Mouse (Mus musculus) ES-E14 (cell line): ENCODE measurements at regions not wholly inside any gene's neighbourhood (a gene's known extent, or its start where the extent isn't known, plus 50 kb on each side); places are given as distances from the start of the nearest gene placed in this dataset.
"Not testable (repeated sequence)": the region's sequence is repeated elsewhere in the genome, so short reads cannot be mapped to it uniquely, and the experiment has no call there.

Experiments
- DNase-seq: peaks from one replicate; pipeline ENCODE4 v3.0.0-alpha.2; 2013; ENCODE audit warnings: low read depth, low spot score
- H3K27ac ChIP-seq: 2 replicates; pipeline ENCODE4 v1.5.1; 2012; ENCODE audit warnings: low read depth, mild to moderate bottlenecking, low read length, moderate library complexity, mixed read lengths; ENCODE audit not compliant: poor library complexity, insufficient read depth, severe bottlenecking
- H3K36me3 ChIP-seq: 2 replicates; pipeline ENCODE4 v1.6.1; 2012; ENCODE audit warnings: mild to moderate bottlenecking, low read length, moderate library complexity, mixed read lengths; ENCODE audit not compliant: control insufficient read depth, poor library complexity, insufficient read depth, severe bottlenecking
- H3K4me1 ChIP-seq, 2 experiments: fragments of 150-350 bp in 1 of 2; sonication (generic) in 1 of 2; 2 replicates each; pipeline ENCODE4 v1.6.1; 2012; ENCODE audit warnings: low read length in 2 of 2, mild to moderate bottlenecking in 1 of 2, mixed read lengths in 1 of 2; ENCODE audit not compliant: control insufficient read depth in 2 of 2, insufficient read depth in 2 of 2, poor library complexity in 1 of 2
- H3K4me3 ChIP-seq, 2 experiments: fragments of 150-350 bp in 1 of 2; sonication (generic) in 1 of 2; 2 replicates each; pipeline ENCODE4 v1.5.1; 2012; ENCODE audit warnings: low read length in 2 of 2, low read depth in 1 of 2, mild to moderate bottlenecking in 1 of 2, mixed read lengths in 1 of 2; ENCODE audit not compliant: insufficient read depth in 1 of 2, poor library complexity in 1 of 2, severe bottlenecking in 1 of 2
- H3K9ac ChIP-seq: 2 replicates; pipeline ENCODE4 v1.6.1; 2012; ENCODE audit warnings: low read depth, mild to moderate bottlenecking, low read length, mixed read lengths; ENCODE audit not compliant: poor library complexity, insufficient read depth, severe bottlenecking
- H3K9me3 ChIP-seq: fragments of 150-350 bp; sonication (generic); 2 replicates; pipeline ENCODE4 v1.6.1; 2012; ENCODE audit warnings: low read depth, mild to moderate bottlenecking, low read length; ENCODE audit not compliant: control insufficient read depth, insufficient read depth
- CHD2 ChIP-seq: IDR thresholded peaks from 2 replicates; pipeline ENCODE4 v1.6.1; 2014; ENCODE audit warnings: mild to moderate bottlenecking, low read depth, low read length, inconsistent platforms
- HCFC1 ChIP-seq: IDR thresholded peaks from 2 replicates; pipeline ENCODE4 v1.6.1; 2012; ENCODE audit warnings: low read length, inconsistent platforms, borderline replicate concordance; ENCODE audit not compliant: insufficient read depth
- MAFK ChIP-seq: IDR thresholded peaks from 2 replicates; pipeline ENCODE4 v1.6.1; 2014; ENCODE audit warnings: mild to moderate bottlenecking, low read depth, low read length, inconsistent platforms; ENCODE audit not compliant: insufficient read depth
- ZC3H11A ChIP-seq: IDR thresholded peaks from 2 replicates; pipeline ENCODE4 v1.6.1; 2012; ENCODE audit warnings: low read depth, mild to moderate bottlenecking, inconsistent platforms, low read length, borderline replicate concordance
- ZNF384 ChIP-seq: IDR thresholded peaks from 2 replicates; pipeline ENCODE4 v1.6.1; 2012; ENCODE audit warnings: low read depth, low read length, inconsistent platforms
- in situ Hi-C, 2 experiments: fragments of 600-800 bp; cut with MboI; formaldehyde crosslinking; loops; one replicate each; pipeline ENCODE4 v1.15.1; 2025; ENCODE audit warnings: low sequenced_read_pairs in 2 of 2, inconsistent platforms in 1 of 2; ENCODE audit not compliant: unreplicated experiment in 2 of 2

DNA sequence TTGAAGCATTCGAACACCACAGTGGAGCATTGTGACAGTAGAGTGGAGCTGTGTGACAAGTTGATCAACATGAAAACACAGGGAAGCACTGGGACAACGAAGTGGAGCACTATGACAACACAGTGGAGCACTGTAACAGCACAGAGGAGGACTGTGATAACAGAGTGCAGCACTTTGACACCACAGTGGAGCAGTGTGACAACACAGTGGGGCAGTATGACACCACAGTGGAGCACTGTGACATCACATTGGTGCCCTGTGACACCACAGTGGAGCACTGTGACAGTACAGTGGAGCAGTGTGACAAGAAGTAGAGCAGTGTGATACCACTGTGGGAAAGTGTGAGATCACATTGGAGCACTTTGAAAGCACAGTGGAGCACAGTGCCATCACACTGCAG is 99.9 kb upstream of the Vmn1r2 start:
- no peak for DNase-seq
- H3K9ac ChIP-seq: no peak overlapping the region
- H3K9me3 ChIP-seq: peaks cover 5% of the 10 kb centered on the region; the same call in 1 of the 2 replicates
- TF ChIP-seq HCFC1 (no peak), ZNF384 (no peak), CHD2 (no peak)
- H3K36me3 ChIP-seq: no peaks in the 10 kb centered on the region
- in situ Hi-C loops: no loop called here
- no peak overlapping the region for H3K4me3 ChIP-seq
- H3K27ac ChIP-seq: no peak overlapping the region
- no peaks in the 10 kb centered on the region for H3K4me1 ChIP-seq

DNA sequence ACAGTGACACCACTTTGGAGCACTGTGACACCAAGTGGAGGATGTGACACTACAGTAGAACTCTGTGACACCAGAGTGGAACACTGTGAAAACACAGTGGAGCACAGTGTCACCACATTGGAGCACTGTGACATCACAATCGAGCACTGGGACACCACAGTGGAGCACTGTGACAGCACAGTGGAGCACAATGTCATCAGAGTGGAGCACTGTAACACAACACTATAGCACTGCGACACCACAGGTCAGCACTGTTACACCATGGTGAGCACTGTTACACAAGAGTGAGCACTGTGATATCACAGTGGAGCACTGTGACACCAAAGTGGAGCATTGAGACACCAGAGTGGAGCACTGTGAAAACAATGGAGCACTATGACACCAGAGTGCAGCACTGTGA is 99.5 kb upstream of the Vmn1r2 start:
- H3K4me3 ChIP-seq: no peak overlapping the region
- no peak overlapping the region; the same call in 1 of the 2 replicates for H3K27ac ChIP-seq
- in situ Hi-C loops: no loop called here
- no peak overlapping the region for H3K9ac ChIP-seq
- H3K36me3 ChIP-seq: no peaks in the 10 kb centered on the region
- TF ChIP-seq MAFK: no peak
- TF ChIP-seq ZC3H11A: no peak; the same call in 1 of the 2 replicates
- TF ChIP-seq HCFC1: no peak
- TF ChIP-seq CHD2: no peak
- TF ChIP-seq ZNF384: no peak
- no peaks in the 10 kb centered on the region for H3K4me1 ChIP-seq
- no peak for DNase-seq
- peaks cover 7% of the 10 kb centered on the region; the same call in 1 of the 2 replicates for H3K9me3 ChIP-seq

DNA sequence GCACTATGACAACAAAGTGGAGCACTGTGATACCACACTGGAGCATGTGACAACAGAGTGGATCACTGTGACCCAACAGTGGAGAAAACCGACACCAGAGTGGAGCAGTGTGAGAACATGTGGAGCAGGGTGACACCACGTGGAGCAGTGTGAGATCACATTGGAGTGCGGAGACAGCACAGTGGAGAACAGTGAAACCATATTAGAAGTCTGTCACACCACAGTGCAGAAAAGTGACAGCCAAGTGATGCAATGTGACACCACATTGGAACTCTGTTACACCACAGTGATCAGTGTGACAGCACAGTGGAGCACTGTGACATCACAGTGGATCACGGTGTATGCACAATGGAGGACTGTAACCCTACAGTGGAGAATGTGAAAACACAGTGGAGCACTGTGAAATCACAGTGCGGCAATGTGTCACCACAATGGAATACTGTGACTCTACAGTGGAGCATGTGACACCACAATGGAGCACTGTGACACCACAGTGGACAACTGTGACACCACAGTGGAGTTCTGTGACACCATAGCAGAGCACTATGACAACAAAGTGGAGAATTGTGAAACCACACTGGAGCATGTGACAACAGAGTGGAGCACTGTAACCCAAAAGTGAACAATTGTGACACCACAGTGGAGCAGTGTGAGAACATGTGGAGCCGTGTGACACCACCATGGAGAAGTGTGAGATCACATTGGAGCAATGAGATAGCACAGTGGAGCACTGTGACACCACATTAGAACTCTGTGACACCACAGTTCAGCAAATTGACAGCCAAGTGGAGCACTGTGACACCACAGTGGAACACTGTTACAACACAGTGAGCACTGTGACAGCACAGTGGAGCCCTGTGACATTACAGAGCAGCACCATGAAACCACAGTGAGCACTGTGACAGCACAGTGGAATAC is 98.6 kb upstream of the Vmn1r2 start:
- Histone ChIP-seq H3K9ac (no peak overlapping the region), H3K4me3 (no peak overlapping the region), H3K4me1 (no peaks in the 10 kb centered on the region), H3K27ac (no peak overlapping the region), H3K9me3 (peaks cover 7% of the 10 kb centered on the region; the same call in 1 of the 2 replicates), H3K36me3 (no peaks in the 10 kb centered on the region)
- DNase-seq: no peak
- TF ChIP-seq HCFC1: no peak
- no peak for TF ChIP-seq MAFK
- no peak for TF ChIP-seq ZC3H11A
- no peak for TF ChIP-seq CHD2
- TF ChIP-seq ZNF384: no peak
- in situ Hi-C loops: no loop called here

DNA sequence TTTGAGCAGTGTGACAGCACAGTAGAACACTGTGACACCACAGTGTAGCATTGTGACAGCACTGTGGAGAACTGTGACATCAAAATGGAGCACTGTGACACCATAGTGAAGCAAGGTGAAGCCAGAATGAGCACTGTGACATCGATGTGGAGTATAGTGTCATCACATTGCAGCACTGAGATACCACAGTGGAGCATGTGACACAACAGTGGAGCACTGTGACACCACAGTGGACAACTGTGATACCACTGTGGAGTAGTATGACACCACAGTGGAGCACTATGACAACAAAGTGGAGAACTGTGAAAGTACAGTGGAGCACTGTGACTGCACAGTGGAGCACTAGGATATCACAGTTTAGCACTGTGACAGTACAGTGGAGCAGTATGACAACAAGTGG is 97.8 kb upstream of the Vmn1r2 start:
- no peak for DNase-seq
- in situ Hi-C loops: no loop called here
- H3K4me1 ChIP-seq: no peaks in the 10 kb centered on the region
- no peak overlapping the region for H3K27ac ChIP-seq
- H3K4me3 ChIP-seq: no peak overlapping the region
- no peak for TF ChIP-seq ZNF384
- TF ChIP-seq CHD2: no peak
- TF ChIP-seq MAFK: no peak
- TF ChIP-seq HCFC1: no peak
- no peak for TF ChIP-seq ZC3H11A
- H3K36me3 ChIP-seq: no peaks in the 10 kb centered on the region
- H3K9me3 ChIP-seq: peaks cover 7% of the 10 kb centered on the region; the same call in 1 of the 2 replicates
- no peak overlapping the region for H3K9ac ChIP-seq

DNA sequence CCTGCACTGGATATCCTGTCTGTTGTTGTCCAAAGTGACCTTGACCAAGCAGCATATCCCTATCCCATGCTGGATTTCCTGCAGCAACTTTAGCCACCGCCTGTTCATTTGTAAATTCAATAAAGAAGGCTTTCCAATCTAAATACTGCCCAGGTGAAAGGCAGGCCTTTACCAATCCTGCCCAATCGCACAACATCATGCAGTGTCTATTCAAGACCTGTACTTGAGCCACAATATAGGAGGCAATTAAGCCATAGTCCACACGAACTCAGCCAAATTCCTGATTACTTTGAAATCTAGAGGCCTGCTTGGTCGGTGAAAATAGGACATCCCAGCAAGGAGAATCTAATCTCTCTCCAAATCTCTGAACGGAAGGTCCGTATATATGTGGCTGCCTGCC is 95.8 kb upstream of the Vmn1r2 start:
- H3K9me3 ChIP-seq, H3K27ac ChIP-seq, in situ Hi-C loops, H3K9ac ChIP-seq, DNase-seq, H3K4me1 ChIP-seq, H3K36me3 ChIP-seq, H3K4me3 ChIP-seq: not testable (repeated sequence)
